Mouse (Mus musculus) lung, embryonic 14.5 days (tissue): Measurements from ENCODE around the gene Rpsa. TPM values are rescaled to one million over a fixed set of nuclear protein-coding genes. Genes with fewer than 3 reads are reported as not detected.
A peak's percentile ranks its signal among the peaks of the same experiment; 100 is the strongest.

Source experiments
- ATAC-seq: fragments of 200-750 bp; cut with Nextera tagmentation; 2 replicates; pipeline ENCODE4 v1.8.0; 2017; ENCODE audit warnings: mild to moderate bottlenecking, moderate TSS enrichment, moderate library complexity; ENCODE audit not compliant: insufficient read depth
- DNase-seq: peaks from one replicate; pipeline ENCODE4 v3.0.0-alpha.2; 2015
- H3K27ac ChIP-seq: fragments of 300-500 bp; sonication (generic); 2 replicates; pipeline ENCODE4 v1.5.1; 2014; ENCODE audit warnings: low read depth, mild to moderate bottlenecking, moderate library complexity
- H3K27me3 ChIP-seq: fragments of 300-500 bp; sonication (generic); 2 replicates; pipeline ENCODE4 v1.6.1; 2014; ENCODE audit warnings: low read length, control low read depth; ENCODE audit not compliant: insufficient read depth
- H3K36me3 ChIP-seq: fragments of 300-500 bp; sonication (generic); 2 replicates; pipeline ENCODE4 v1.6.1; 2014; ENCODE audit warnings: control low read depth; ENCODE audit not compliant: insufficient read depth
- H3K4me1 ChIP-seq: fragments of 300-500 bp; sonication (generic); 2 replicates; pipeline ENCODE4 v1.6.1; 2014; ENCODE audit warnings: antibody characterized with exemption, control low read depth; ENCODE audit not compliant: insufficient read depth
- H3K4me2 ChIP-seq: fragments of 300-500 bp; sonication (generic); 2 replicates; pipeline ENCODE4 v1.6.1; 2014; ENCODE audit warnings: mild to moderate bottlenecking
- H3K4me3 ChIP-seq: fragments of 300-500 bp; sonication (generic); 2 replicates; pipeline ENCODE4 v1.5.1; 2014; ENCODE audit warnings: low read depth, low read length
- H3K9ac ChIP-seq: fragments of 300-500 bp; sonication (generic); 2 replicates; pipeline ENCODE4 v1.6.1; 2014
- H3K9me3 ChIP-seq: fragments of 300-500 bp; sonication (generic); 2 replicates; pipeline ENCODE4 v1.6.1; 2016; ENCODE audit warnings: low read depth, low read length, control low read depth
- CTCF ChIP-seq: IDR thresholded peaks from 2 replicates; pipeline ENCODE4 v1.5.1; 2016; ENCODE audit warnings: antibody characterized with exemption, low read depth
- WGBS: fragments of 180-500 bp; shearing (Covaris S2); extraction: QIAGEN DNeasy Blood & Tissue Kit; methylation state at CpG from one replicate; pipeline ENCODE4 v1.1.7; 2014; 5-methylcytosine and 5-hydroxymethylcytosine counted together
- polyA plus RNA-seq: library from polyadenylated mRNA; unstranded; fragments of >200 nt; fragmentation: Nextera tagmentation; extraction: Ambion mirVana; gene quantifications from 2 replicates; pipeline ENCODE4 v1.2.1, GENCODE M21; 2014

Rpsa gene
- polyA plus RNA-seq, 1 experiment from 2014 or later = 2,170 TPM

DNA sequence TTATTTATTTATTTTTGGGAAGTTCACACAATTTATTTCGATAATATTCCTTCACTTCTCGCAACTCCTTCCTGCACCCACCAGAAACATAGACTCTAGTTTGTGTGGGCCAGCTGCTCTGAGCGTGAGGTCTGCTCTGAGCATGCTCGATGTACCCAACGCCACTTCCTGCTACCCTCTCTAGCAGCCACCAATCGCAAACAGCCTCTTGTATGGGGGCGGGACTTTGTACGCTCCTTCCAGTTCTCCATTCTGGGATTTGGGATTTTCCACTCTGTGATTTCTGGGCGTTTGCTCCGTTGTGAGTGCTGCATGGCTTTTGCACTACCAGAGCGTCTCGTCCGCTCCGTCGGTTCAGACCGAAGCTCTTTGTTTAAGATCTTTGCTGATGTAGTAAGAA, 36.4 kb downstream of the Rpsa start:
- TF ChIP-seq CTCF = no peak
- no peak for ATAC-seq
- 86% methylated on average over 16 of the region's 16 CpGs for WGBS

GRCm38 (mm10) chr9:120167826-120168225, 40.3 kb downstream of the Rpsa start:
- Histone ChIP-seq H3K27ac (no peak overlapping the region), H3K4me1 (no peaks in the 10 kb centered on the region), H3K9me3 (no peaks in the 10 kb centered on the region; the same call in 1 of the 2 replicates), H3K4me3 (no peak overlapping the region), H3K36me3 (no peaks in the 10 kb centered on the region), H3K9ac (no peak overlapping the region), H3K27me3 (no peaks in the 10 kb centered on the region), H3K4me2 (no peak overlapping the region)
- no peak for DNase-seq
- WGBS = 59% methylated on average over 11 of the region's 11 CpGs
- no peak for ATAC-seq
- TF ChIP-seq CTCF = no peak

More for the DNA sequence above, 36.4 kb downstream of the Rpsa start:
- H3K4me3 ChIP-seq = no peak overlapping the region
- H3K4me2 ChIP-seq = no peak overlapping the region
- H3K4me1 ChIP-seq = no peaks in the 10 kb centered on the region
- no peaks in the 10 kb centered on the region for H3K9me3 ChIP-seq
- no peaks in the 10 kb centered on the region for H3K27me3 ChIP-seq
- H3K27ac ChIP-seq = no peak overlapping the region
- H3K9ac ChIP-seq = no peak overlapping the region
- no peak for DNase-seq
- H3K36me3 ChIP-seq = no peaks in the 10 kb centered on the region

DNA sequence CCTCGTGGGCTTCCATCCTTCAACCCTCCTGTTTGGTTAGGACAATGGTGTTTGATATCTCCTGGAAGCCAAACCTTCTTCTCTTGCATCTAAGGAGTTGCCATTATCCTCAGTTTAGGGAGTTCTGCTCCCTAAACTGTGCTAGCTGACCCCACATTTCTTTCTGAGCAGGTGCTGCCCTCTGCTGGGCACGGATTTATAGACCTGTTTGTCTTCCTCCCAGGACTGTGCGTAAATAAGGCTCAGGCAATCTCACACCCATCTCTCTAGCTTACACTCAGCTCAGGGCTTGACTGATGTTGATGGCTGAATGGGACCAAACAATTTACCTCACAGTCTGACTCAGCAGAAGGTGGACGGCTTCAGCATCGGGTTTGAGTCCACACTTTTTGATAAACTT, 43.8 kb downstream of the Rpsa start:
- ATAC-seq = no peak
- peak; percentile 73 for TF ChIP-seq CTCF
- peak; percentile 81 for DNase-seq
- no peak overlapping the region for H3K9ac ChIP-seq
- no peak overlapping the region for H3K4me2 ChIP-seq
- H3K27me3 ChIP-seq = no peaks in the 10 kb centered on the region
- H3K36me3 ChIP-seq = no peaks in the 10 kb centered on the region
- no peak overlapping the region for H3K4me3 ChIP-seq
- H3K9me3 ChIP-seq = no peaks in the 10 kb centered on the region; the same call in 1 of the 2 replicates
- H3K4me1 ChIP-seq = no peaks in the 10 kb centered on the region
- 33% methylated on average over 5 of the region's 5 CpGs for WGBS
- no peak overlapping the region for H3K27ac ChIP-seq

GRCm38 (mm10) chr9:120174436-120175137, 47.1 kb downstream of the Rpsa start:
- no peak overlapping the region for H3K27ac ChIP-seq
- DNase-seq (no peak), ATAC-seq (no peak)
- H3K9ac ChIP-seq = no peak overlapping the region
- WGBS = 85% methylated on average over 18 of the region's 18 CpGs
- no peaks in the 10 kb centered on the region for H3K36me3 ChIP-seq
- H3K4me3 ChIP-seq = no peak overlapping the region
- H3K9me3 ChIP-seq = no peaks in the 10 kb centered on the region; the same call in 1 of the 2 replicates
- H3K4me2 ChIP-seq = no peak overlapping the region
- no peaks in the 10 kb centered on the region for H3K27me3 ChIP-seq
- no peaks in the 10 kb centered on the region for H3K4me1 ChIP-seq
- no peak for TF ChIP-seq CTCF

- whole genome bisulfite sequencing = 80% methylated on average over 10 of the region's 10 CpGs
- Histone ChIP-seq H3K9me3 (no peaks in the 10 kb centered on the region), H3K36me3 (no peaks in the 10 kb centered on the region), H3K4me1 (no peaks in the 10 kb centered on the region), H3K4me2 (no peak overlapping the region), H3K4me3 (no peak overlapping the region), H3K27me3 (no peaks in the 10 kb centered on the region), H3K9ac (no peak overlapping the region), H3K27ac (no peak overlapping the region)
- no peak for TF ChIP-seq CTCF
- ATAC-seq = no peak
- no peak for DNase-seq
Measured at GRCm38 (mm10) chr9:120178813-120179212, 51.3 kb downstream of the Rpsa start.

Other genes starting within 250 kb of the Rpsa start
- gene Wdr48, start 232.8 kb upstream of the Rpsa start, polyA plus RNA-seq = 50.9 and 51.1 TPM in 2 replicates
- 30.0 and 30.8 TPM in 2 replicates for gene Gorasp1, start 190.1 kb upstream of the Rpsa start, polyA plus RNA-seq
- 0.16 and 0.28 TPM in 2 replicates for gene Ttc21a, start 190.1 kb upstream of the Rpsa start, polyA plus RNA-seq
- gene Csrnp1, start 143.0 kb upstream of the Rpsa start, polyA plus RNA-seq = 2.2 and 2.7 TPM in 2 replicates
- 0.07 and 0.87 TPM in 2 replicates for gene Xirp1, start 104.1 kb upstream of the Rpsa start, polyA plus RNA-seq
- 8.7 and 9.7 TPM in 2 replicates for gene Cx3cr1, start 57.8 kb upstream of the Rpsa start, polyA plus RNA-seq
- 0.16 TPM in 1 of 2 replicates, not detected in the other for gene Ccr8, start 35.6 kb upstream of the Rpsa start, polyA plus RNA-seq
- 26.9 and 31.4 TPM in 2 replicates for gene Slc25a38, start 17.3 kb upstream of the Rpsa start, polyA plus RNA-seq
- gene Mobp, start 22.0 kb downstream of the Rpsa start, polyA plus RNA-seq = not detected in 2 replicates
- 0.09 and 0.18 TPM in 2 replicates for gene Myrip, start 173.8 kb downstream of the Rpsa start, polyA plus RNA-seq